Mouse (Mus musculus): Measurements from ENCODE around the gene Gm4297. TPM values are rescaled to one million over a fixed set of nuclear protein-coding genes. Genes with fewer than 3 reads are reported as not detected.
"Not testable (repeated sequence)": the region's sequence is repeated elsewhere in the genome, so short reads cannot be mapped to it uniquely, and the experiment has no call there.

Gene Gm4297
- total RNA-seq (2021): not detected

DNA sequence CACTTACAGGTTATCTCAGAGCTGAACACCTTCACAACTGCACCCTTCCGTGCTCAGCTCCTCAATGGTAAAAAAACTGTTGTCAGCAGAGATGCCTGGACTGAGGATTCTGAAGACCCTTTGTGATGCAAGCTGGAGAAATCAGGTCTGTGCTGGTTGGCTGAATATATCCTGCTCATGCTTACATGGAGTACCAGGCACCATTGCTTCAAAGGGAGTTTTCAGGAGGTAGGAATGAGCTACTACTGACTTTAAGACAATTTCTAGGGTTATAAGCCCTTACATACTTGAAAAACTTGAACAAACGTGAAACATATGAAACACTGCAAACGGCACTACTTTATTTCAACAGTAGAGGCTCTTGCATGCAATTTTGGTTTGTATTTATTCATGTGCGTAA lies at the start of gene Gm4297:
Gm4297 (minus strand) TSS at position 101 of the 400 bp plus-strand sequence.
- intact Hi-C loops (cut with DNase I); DNase-seq (ENCODE audit: low spot score in 2 of 2): not testable (repeated sequence)

Small RNAs within 50 kb of the gene (microRNA-seq; reads per million reads assigned to microRNA genes)
- gene Gm27839: 0 reads per million in 2 experiments
- gene Gm27910: 0 reads per million in 2 experiments

Other genes with a start within 250 kb of the Gm4297 start
- not detected for gene Gm5934, start 74.1 kb downstream of the Gm4297 start, total RNA-seq (2021)
- gene Gm5935, start 200.3 kb upstream of the Gm4297 start, total RNA-seq (2021): not detected

Measured in left cerebral cortex, postnatal 25 days (tissue).